Mouse (Mus musculus) cerebellum, adult 11-12 months (tissue): ENCODE data around the gene Fkbp11.
A peak's percentile ranks its signal among the peaks of the same experiment; 100 is the strongest.
"Not testable (repeated sequence)": the region's sequence is repeated elsewhere in the genome, so short reads cannot be mapped to it uniquely, and the experiment has no call there.

Experiments used
- DNase-seq: peaks from one replicate; pipeline ENCODE4 v3.0.0; 2022

The Fkbp11 gene

GRCm38 (mm10) chr15:98727443-98728321 lies at the start of gene Fkbp11:
TSS of gene Fkbp11 (minus strand) at chr15:98728198.
- DNase-seq, result peak; percentile 39

GRCm38 (mm10) chr15:98777762-98778161 lies 49.8 kb upstream of the Fkbp11 start, which contains the start of gene Wnt10b:
TSS of gene Wnt10b (minus strand) at chr15:98778150.
- DNase-seq, result no peak

- no peak for DNase-seq
These were observed 49.1 kb upstream of the Fkbp11 start for GRCm38 (mm10) chr15:98777005-98777616.

GRCm38 (mm10) chr15:98776280-98777004 lies 48.4 kb upstream of the Fkbp11 start:
- DNase-seq, result no peak

- DNase-seq, result no peak
These were observed 47.5 kb upstream of the Fkbp11 start for GRCm38 (mm10) chr15:98775533-98775932.

- DNase-seq, result no peak
These were observed 46.1 kb upstream of the Fkbp11 start for GRCm38 (mm10) chr15:98774096-98774495.

GRCm38 (mm10) chr15:98772511-98773211 lies 44.7 kb upstream of the Fkbp11 start:
- DNase-seq, result no peak

- DNase-seq, result no peak
These were observed 43.9 kb upstream of the Fkbp11 start for GRCm38 (mm10) chr15:98771813-98772425.

- no peak for DNase-seq
These were observed 40.3 kb upstream of the Fkbp11 start for GRCm38 (mm10) chr15:98768259-98768658.

GRCm38 (mm10) chr15:98765929-98766328 lies 37.9 kb upstream of the Fkbp11 start:
- DNase-seq, result no peak

GRCm38 (mm10) chr15:98762670-98763529 lies 34.9 kb upstream of the Fkbp11 start, which contains the start of gene Arf3:
TSS of gene Arf3 (minus strand) at chr15:98763214.
- peak; percentile 92 for DNase-seq

GRCm38 (mm10) chr15:98762201-98762621 lies 34.2 kb upstream of the Fkbp11 start:
- peak; percentile 81 for DNase-seq

- no peak for DNase-seq
These were observed 26.1 kb upstream of the Fkbp11 start for GRCm38 (mm10) chr15:98754125-98754524.

- DNase-seq, result no peak
These were observed 25.0 kb upstream of the Fkbp11 start for GRCm38 (mm10) chr15:98753021-98753423.

- DNase-seq, result no peak
These were observed 21.1 kb upstream of the Fkbp11 start for GRCm38 (mm10) chr15:98749093-98749492.

GRCm38 (mm10) chr15:98747296-98747695 lies 19.3 kb upstream of the Fkbp11 start:
- DNase-seq, result no peak

- DNase-seq, result no peak
These were observed 18.5 kb upstream of the Fkbp11 start for GRCm38 (mm10) chr15:98746344-98746965.

GRCm38 (mm10) chr15:98743863-98744262 lies 15.9 kb upstream of the Fkbp11 start:
- not testable (repeated sequence) for DNase-seq

GRCm38 (mm10) chr15:98742766-98743428 lies 14.9 kb upstream of the Fkbp11 start:
- no peak for DNase-seq

GRCm38 (mm10) chr15:98740219-98740618 lies 12.2 kb upstream of the Fkbp11 start:
- DNase-seq, result no peak
